Mouse (Mus musculus): Measurements from ENCODE around the gene Zfp639. TPM values are rescaled to one million over a fixed set of nuclear protein-coding genes. Genes with fewer than 3 reads are reported as not detected.

Zfp639 gene
- polyA plus RNA-seq, 1 experiment from 2014 or later, result 43.6 TPM

DNA sequence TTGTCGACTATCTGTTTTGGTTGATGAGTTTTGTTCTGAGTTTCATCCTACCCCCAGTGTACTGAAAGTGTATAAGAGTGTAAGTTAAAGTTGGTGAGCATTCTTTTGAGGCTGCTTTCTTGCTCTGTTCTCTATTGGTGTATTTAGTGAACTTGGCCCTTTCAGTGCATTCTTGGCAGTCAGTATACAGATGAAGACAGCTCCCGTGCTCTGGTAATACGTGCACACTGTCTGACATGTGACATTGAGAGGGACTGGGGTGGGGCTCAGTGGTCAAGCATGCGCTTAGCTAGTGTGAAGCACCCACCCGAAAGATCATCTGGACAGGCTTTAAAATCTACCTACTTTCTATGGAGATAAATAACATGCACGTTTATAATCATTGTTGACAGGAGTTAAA is 53.3 kb downstream of the Zfp639 start:
- no peak for DNase-seq (ENCODE audit: low spot score)
- WGBS, result 89% methylated on average over 6 of the region's 6 CpGs
- Histone ChIP-seq H3K4me1 (ENCODE audit: control insufficient read depth, insufficient read depth, low read length) (no peaks in the 10 kb centered on the region), H3K9me3 (replicated peaks; ENCODE audit: control insufficient read depth, low read length) (no peaks in the 10 kb centered on the region), H3K9ac (ENCODE audit: low read length) (no peak overlapping the region), H3K4me3 (ENCODE audit: low read depth, low read length) (no peak overlapping the region), H3K4me2 (ENCODE audit: low read length) (no peak overlapping the region), H3K27me3 (replicated peaks; ENCODE audit: control insufficient read depth, insufficient read depth, low read length) (no peaks in the 10 kb centered on the region), H3K36me3 (ENCODE audit: control insufficient read depth, insufficient read depth, low read length) (peaks cover 58% of the 10 kb centered on the region), H3K27ac (ENCODE audit: low read depth, low read length) (no peak overlapping the region)
- no peak for ATAC-seq

Other genes with a start within 250 kb of the Zfp639 start
- 6.8 and 7.2 TPM in 2 replicates for gene Zmat3, start 144.2 kb upstream of the Zfp639 start, polyA plus RNA-seq (2014; fragmentation: Nextera tagmentation; extraction: Ambion mirVana)
- gene Pik3ca, start 112.6 kb upstream of the Zfp639 start, polyA plus RNA-seq (2014; fragmentation: Nextera tagmentation; extraction: Ambion mirVana), result 17.7 and 18.7 TPM in 2 replicates
- gene Kcnmb3, start 18.0 kb upstream of the Zfp639 start, polyA plus RNA-seq (2014; fragmentation: Nextera tagmentation; extraction: Ambion mirVana), result not detected in 2 replicates
- gene Mfn1, start 19.2 kb downstream of the Zfp639 start, polyA plus RNA-seq (2014; fragmentation: Nextera tagmentation; extraction: Ambion mirVana), result 25.0 and 27.5 TPM in 2 replicates
- 73.0 and 81.5 TPM in 2 replicates for gene Gnb4, start 106.3 kb downstream of the Zfp639 start, polyA plus RNA-seq (2014; fragmentation: Nextera tagmentation; extraction: Ambion mirVana)
- 130 and 153 TPM in 2 replicates for gene Actl6a, start 196.0 kb downstream of the Zfp639 start, polyA plus RNA-seq (2014; fragmentation: Nextera tagmentation; extraction: Ambion mirVana)
- gene Ndufb5, start 226.7 kb downstream of the Zfp639 start, polyA plus RNA-seq (2014; fragmentation: Nextera tagmentation; extraction: Ambion mirVana), result 311 and 397 TPM in 2 replicates
- 42.1 and 43.3 TPM in 2 replicates for gene Mrpl47, start 227.3 kb downstream of the Zfp639 start, polyA plus RNA-seq (2014; fragmentation: Nextera tagmentation; extraction: Ambion mirVana)

All from forebrain, embryonic 14.5 days (tissue).